Mouse (Mus musculus): Measurements from ENCODE around the gene Olfr155. TPM values are rescaled to one million over a fixed set of nuclear protein-coding genes. Genes with fewer than 3 reads are reported as not detected.

The Olfr155 gene
- total RNA-seq (2018; cell fraction: chromatin; rRNA removed): not detected
- total RNA-seq (2018; cell fraction: cytosol; rRNA removed): not detected
- total RNA-seq (2018; cell fraction: nucleus; rRNA removed): not detected
- polyA plus RNA-seq (2018): not detected in 3 replicates

DNA sequence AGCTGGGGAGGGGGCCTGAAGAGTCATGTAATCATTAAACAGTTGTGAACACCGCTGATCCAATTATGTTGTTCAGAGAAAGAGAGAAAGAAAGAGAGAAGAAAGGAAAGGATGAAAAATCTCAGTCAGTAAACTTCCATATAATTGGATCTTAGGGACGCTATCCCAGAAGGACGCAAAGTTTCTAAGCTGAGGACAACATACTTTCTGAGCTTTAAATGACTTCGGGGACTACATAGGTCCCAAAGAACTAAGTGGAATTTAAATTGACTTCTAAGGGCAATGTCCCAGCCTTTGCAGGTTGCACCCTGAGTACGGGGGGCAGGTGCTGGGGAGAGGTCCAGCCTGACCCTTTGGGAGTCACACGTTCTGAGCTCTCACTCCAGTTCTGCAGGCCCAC is at the start of gene Olfr155:
Gene Olfr155, plus strand, starts transcription at position 301 of the 400 bp plus-strand sequence.
- H3K4me3 ChIP-seq (ENCODE audit: inconsistent target): no peak within 1 kb of the TSS
- H3K36me3 ChIP-seq (ENCODE audit: inconsistent target): no peaks in the 10 kb centered on the region
- no peak within 1 kb of the TSS for H3K27ac ChIP-seq
- no peaks in the 10 kb centered on the region for H3K79me2 ChIP-seq (ENCODE audit: inconsistent target)
- WGBS (ENCODE audit: missing documents): 97% methylated on average over 6 of the region's 6 CpGs

DNA sequence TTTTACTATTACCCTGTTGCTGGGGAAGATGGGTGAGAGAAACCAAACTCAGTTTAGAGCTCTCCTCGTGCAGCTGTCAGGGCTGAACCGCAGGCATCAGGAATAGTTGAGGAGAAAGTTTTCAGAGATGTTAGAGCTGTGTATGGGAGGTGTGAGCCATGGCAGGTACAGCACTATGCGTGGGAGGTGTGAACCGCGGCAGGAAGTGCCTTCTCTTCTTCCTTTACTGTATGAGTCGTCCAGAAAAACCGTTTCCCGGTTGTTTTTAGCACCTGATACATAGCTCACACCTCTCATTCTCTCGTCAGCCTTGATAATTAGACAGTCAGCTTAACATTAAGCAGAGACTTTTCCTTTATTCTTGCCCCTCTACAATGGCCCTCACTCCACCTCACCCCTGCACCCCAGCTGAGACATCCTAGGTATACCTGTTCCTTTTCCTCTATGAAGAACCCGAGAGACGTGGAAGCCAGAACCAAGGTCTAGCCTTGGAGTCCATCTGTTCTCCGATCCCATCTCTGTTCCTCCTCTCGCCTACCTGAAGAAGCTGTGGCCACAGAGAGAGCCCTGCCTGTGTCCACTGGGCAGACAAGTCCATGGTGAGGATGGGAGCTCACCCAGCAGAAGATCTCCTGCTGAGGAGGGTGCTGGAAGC is 28.3 kb upstream of the Olfr155 start:
- no peaks in the 10 kb centered on the region for H3K36me3 ChIP-seq (ENCODE audit: inconsistent target)
- 74% methylated on average over 13 of the region's 13 CpGs for WGBS (ENCODE audit: missing documents)
- no peak overlapping the region for H3K27ac ChIP-seq
- H3K4me3 ChIP-seq (ENCODE audit: inconsistent target): no peak overlapping the region
- no peaks in the 10 kb centered on the region for H3K79me2 ChIP-seq (ENCODE audit: inconsistent target)

DNA sequence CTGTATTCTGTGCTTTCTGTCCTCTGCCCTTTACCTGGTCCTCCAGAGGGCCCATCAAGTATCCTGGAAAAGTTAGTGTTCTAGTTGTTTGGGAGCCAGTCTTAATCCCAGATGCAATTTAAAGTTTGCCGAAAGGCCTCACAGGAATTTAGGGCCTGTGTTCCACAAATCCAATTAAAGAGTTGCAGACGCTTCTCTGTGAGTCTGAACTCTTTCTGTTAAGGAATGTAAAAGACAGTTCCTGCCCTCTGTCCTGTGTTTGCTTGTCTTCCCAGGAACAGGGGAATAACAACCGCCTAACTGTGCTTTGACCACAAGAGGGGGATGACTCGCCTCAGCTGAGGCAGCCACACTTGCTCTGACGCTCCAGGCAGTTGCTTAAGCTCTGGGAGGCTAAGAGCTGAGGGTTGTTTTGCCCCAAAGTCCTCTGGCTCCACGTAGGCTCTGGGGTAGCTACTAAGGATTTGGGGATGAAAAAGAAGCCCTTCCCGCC is 27.5 kb upstream of the Olfr155 start, which contains the start of gene Olfr156:
Gene Olfr156, minus strand, starts transcription at position 51 of the 493 bp plus-strand sequence.
- 44% methylated on average over 7 of the region's 7 CpGs for WGBS (ENCODE audit: missing documents)
- Histone ChIP-seq H3K36me3 (ENCODE audit: inconsistent target) (no peaks in the 10 kb centered on the region), H3K27ac (no peak within 1 kb of the TSS), H3K4me3 (ENCODE audit: inconsistent target) (no peak within 1 kb of the TSS), H3K79me2 (ENCODE audit: inconsistent target) (no peaks in the 10 kb centered on the region)

DNA sequence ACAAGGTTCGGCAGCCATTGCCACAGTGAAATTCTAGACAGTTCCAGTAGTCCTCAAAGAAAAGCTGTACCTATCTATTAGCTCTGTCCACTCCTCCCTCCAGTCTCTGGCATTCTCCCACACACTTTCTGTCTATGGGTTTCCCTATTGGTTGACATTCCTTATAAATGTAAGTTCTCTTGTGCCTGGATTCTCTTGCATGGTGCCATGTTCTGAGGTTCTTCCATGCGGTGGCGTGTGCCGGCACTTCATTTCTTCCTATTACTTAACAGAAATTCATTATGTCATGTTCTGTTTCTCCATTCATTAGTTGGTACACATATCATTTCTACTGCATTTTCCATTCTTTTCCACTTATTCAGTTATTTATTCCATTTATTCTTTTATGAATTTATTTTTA is 22.6 kb upstream of the Olfr155 start:
- Histone ChIP-seq H3K79me2 (ENCODE audit: inconsistent target) (no peaks in the 10 kb centered on the region), H3K27ac (no peak overlapping the region), H3K4me3 (ENCODE audit: inconsistent target) (no peak overlapping the region), H3K36me3 (ENCODE audit: inconsistent target) (no peaks in the 10 kb centered on the region)
- WGBS (ENCODE audit: missing documents): 88% methylated on average over 4 of the region's 4 CpGs

DNA sequence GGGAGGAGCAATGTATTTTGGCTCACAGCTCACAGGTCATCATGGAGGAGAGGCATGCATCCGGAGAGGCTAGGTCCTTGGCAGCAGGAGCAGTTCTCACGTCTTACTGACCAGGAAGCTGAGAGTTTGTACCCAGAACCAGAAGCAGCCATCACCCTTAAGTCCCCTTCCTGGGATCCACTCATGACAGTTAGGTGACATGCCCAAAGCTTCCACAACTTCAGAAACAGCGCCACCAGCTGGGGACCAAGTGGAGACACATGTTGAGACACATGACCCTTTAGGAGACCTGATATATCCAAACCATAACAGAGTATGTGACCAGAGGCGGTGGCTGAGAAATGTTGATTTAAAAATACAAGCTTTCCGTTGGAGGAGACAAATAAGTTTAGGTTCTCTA is 19.3 kb upstream of the Olfr155 start:
- H3K4me3 ChIP-seq (ENCODE audit: inconsistent target): no peak overlapping the region
- no peak overlapping the region for H3K27ac ChIP-seq
- H3K79me2 ChIP-seq (ENCODE audit: inconsistent target): no peaks in the 10 kb centered on the region
- H3K36me3 ChIP-seq (ENCODE audit: inconsistent target): no peaks in the 10 kb centered on the region
- 75% methylated on average over 5 of the region's 5 CpGs for WGBS (ENCODE audit: missing documents)

DNA sequence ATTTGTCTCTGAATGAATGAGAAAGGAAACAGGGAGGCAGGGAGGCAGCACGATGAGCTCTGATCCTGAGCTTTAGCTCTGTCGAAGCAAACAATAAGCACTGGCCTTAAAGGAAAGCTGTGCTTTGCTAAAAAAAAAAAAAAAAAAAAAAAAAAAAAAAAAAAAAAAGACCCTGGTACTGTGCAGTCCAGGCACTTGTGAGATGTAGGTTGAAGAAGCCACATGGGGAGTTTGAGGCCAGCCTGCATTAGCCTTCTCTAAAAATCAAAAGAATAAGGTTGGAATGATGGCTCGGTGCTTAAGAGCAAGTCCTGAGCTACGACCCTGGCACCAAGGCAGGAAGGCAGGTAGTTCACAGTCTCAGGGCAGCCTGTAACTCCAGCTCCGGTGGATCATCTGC is 17.6 kb upstream of the Olfr155 start:
- Histone ChIP-seq H3K27ac (no peak overlapping the region), H3K79me2 (ENCODE audit: inconsistent target) (no peaks in the 10 kb centered on the region), H3K4me3 (ENCODE audit: inconsistent target) (no peak overlapping the region), H3K36me3 (ENCODE audit: inconsistent target) (no peaks in the 10 kb centered on the region)
- WGBS (ENCODE audit: missing documents): 79% methylated on average over 4 of the region's 5 CpGs

DNA sequence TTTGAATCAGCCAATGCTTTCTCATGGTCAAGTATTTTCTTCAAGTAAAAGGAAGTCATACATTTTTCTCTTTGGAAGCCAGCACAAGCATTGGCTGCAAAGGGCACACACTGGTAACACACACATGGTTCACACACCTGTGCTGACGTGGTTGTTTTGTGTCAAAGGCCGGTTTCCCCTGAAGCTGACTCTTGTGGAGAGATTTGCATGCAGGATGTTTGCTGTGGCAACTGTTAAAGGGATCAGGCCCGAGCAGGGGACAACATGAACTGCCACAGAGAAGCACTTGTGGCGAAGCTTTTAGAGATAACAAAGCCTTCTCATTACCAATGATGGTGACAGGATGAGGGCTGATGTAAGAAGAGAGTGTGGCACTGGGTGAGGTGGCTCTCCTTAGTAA is 16.6 kb upstream of the Olfr155 start:
- H3K36me3 ChIP-seq (ENCODE audit: inconsistent target): no peaks in the 10 kb centered on the region
- no peak overlapping the region for H3K27ac ChIP-seq
- no peak overlapping the region for H3K4me3 ChIP-seq (ENCODE audit: inconsistent target)
- no peaks in the 10 kb centered on the region for H3K79me2 ChIP-seq (ENCODE audit: inconsistent target)
- 66% methylated on average over 4 of the region's 4 CpGs for WGBS (ENCODE audit: missing documents)

DNA sequence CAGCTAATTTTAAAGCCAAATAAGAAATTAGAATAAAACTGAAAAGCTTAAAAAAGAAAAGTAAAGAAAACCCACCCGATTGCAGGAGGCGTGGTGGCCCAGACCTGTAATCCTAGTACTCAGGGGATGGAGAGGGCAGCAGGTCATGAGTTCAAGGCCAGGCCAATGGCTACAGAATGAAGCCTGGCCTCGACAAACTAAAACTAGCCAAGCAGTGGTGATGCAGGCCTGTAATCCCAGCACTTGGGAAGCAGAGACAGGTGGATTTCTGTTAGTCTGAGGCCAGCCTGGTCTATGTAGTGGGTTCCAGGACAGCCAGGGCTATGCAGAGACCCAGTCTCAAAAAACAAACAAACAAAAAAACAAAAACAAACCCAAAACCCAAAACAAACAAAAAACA is 13.0 kb upstream of the Olfr155 start:
- Histone ChIP-seq H3K36me3 (ENCODE audit: inconsistent target) (no peaks in the 10 kb centered on the region), H3K27ac (no peak overlapping the region), H3K79me2 (ENCODE audit: inconsistent target) (no peaks in the 10 kb centered on the region), H3K4me3 (ENCODE audit: inconsistent target) (no peak overlapping the region)
- 89% methylated on average over 3 of the region's 3 CpGs for WGBS (ENCODE audit: missing documents)

DNA sequence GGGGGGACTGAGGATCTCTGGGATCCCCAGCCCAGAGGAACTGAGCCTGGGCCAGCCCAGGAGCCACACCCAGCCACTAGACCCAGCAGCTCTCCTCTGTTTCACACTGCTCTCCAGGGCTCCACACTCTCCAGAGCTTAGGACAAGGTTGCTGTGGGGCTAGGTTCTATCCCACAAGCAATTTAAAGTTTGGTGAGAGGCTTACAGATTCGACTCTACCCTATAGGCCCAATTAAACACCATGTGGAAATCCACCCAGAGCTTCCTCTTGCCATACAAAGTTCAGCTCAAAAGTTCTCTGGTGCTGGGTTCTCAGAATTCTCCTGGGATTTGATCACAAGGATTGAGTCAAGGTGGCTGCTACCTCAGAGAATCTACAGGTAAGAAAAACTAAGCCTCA is 11.3 kb upstream of the Olfr155 start, which contains the start of gene Olfr157:
Gene Olfr157, minus strand, starts transcription at position 101 of the 400 bp plus-strand sequence.
- Histone ChIP-seq H3K27ac (no peak within 1 kb of the TSS), H3K4me3 (ENCODE audit: inconsistent target) (no peak within 1 kb of the TSS), H3K79me2 (ENCODE audit: inconsistent target) (no peaks in the 10 kb centered on the region), H3K36me3 (ENCODE audit: inconsistent target) (no peaks in the 10 kb centered on the region)
- 88% methylated on average over 1 of the region's 1 CpGs for WGBS (ENCODE audit: missing documents)

DNA sequence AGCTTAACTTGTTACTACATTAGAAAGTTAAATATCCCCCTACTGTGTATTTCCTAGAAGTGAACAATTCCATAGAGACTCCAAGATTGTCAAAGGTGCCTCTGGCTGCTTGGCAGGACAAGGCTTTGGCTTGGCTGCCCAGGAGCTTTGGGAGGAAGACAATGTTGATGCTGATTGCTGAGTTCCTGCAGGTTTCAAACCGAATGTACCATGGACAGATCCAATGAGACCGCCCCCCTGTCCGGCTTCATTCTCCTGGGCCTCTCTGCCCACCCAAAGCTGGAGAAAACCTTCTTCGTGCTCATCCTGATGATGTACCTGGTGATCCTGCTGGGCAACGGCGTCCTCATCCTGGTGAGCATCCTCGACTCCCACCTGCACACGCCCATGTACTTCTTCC is 2.7 kb downstream of the Olfr155 start:
- no peaks in the 10 kb centered on the region for H3K79me2 ChIP-seq (ENCODE audit: inconsistent target)
- H3K36me3 ChIP-seq (ENCODE audit: inconsistent target): no peaks in the 10 kb centered on the region
- H3K27ac ChIP-seq: no peak overlapping the region
- H3K4me3 ChIP-seq (ENCODE audit: inconsistent target): no peak overlapping the region
- 65% methylated on average over 8 of the region's 8 CpGs for WGBS (ENCODE audit: missing documents)

DNA sequence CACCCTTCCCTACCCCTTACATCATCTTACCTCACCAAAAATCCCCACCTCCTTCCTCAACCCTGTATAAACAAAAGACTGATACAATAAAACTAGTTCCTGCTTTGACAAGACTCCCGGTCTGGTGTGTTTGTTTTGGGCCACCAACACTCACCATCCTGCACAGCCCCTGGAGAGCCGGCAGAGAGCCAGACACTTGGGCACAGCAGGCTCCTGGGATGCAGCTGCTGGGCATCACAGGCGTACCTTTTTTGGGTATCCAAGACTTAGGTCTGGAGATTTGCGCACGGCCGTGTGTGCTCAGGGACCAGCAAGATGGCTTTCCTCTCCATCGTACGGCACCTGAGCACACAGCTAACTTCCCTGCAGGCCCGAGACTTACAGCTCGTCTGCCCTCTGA is 8.5 kb downstream of the Olfr155 start:
- Histone ChIP-seq H3K27ac (no peak overlapping the region), H3K36me3 (ENCODE audit: inconsistent target) (no peaks in the 10 kb centered on the region), H3K4me3 (ENCODE audit: inconsistent target) (no peak overlapping the region), H3K79me2 (ENCODE audit: inconsistent target) (no peaks in the 10 kb centered on the region)
- WGBS (ENCODE audit: missing documents): 94% methylated on average over 10 of the region's 10 CpGs

DNA sequence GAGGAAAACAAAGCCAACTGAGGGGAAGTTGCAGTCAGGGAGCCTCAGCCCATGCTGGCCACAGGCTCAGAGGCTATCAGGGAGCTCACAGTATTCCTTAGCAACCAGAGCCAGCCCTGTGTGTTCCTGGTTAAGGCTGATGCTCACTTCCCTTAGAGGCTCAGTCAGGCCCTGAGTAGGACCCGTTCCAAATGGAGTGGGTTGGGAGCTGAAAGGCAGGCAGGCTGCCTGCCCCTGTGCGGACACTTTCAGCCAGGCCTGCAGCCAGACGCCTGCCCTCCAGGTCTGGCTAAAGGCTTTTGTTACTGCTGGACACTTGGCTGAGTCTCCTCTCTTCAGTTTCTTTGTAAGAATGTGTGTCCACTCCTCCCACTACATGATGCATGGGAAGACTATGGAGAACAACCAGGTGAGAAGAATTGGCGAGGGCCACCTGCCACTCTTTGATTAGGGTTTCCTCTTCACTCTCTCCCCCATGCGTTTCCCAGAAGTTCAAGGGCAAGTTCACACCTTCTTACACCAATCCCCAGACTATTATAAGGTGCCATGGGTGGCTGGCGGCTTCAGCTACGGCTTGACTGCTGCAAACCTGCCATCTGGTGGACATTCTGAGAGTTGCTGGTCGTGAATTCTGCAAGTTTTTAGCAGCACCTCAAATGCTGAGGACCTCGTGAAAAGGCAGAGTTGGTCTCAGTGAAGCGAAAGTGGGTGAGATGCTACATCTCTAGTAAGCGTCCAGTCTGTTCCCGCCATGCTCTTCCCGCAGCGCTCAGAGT is 9.6 kb downstream of the Olfr155 start:
- Histone ChIP-seq H3K36me3 (ENCODE audit: inconsistent target) (no peaks in the 10 kb centered on the region), H3K27ac (no peak overlapping the region), H3K79me2 (ENCODE audit: inconsistent target) (no peaks in the 10 kb centered on the region), H3K4me3 (ENCODE audit: inconsistent target) (no peak overlapping the region)
- 29% methylated on average over 14 of the region's 14 CpGs for WGBS (ENCODE audit: missing documents)

DNA sequence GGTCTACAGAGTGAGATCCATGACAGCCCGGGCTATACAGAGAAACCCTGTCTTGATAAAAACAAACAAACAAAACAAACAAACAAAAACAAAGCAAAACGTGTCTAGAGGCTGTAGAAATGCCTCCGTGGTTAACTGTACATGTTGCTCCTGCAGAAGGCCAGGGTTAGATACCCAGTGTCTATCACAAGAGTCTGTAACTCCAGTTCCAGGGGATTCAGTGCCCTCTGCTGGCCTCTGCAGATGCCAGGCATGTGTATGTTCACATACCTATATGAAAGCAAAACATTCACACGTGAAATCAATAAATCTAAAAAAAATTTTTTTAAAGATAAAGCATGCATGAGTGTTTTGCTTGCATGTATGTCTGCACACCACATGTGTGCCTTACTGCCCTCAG is 11.9 kb downstream of the Olfr155 start:
- no peaks in the 10 kb centered on the region for H3K79me2 ChIP-seq (ENCODE audit: inconsistent target)
- H3K4me3 ChIP-seq (ENCODE audit: inconsistent target): no peak overlapping the region
- no peak overlapping the region for H3K27ac ChIP-seq
- no peaks in the 10 kb centered on the region for H3K36me3 ChIP-seq (ENCODE audit: inconsistent target)
- WGBS (ENCODE audit: missing documents): 74% methylated on average over 4 of the region's 4 CpGs

DNA sequence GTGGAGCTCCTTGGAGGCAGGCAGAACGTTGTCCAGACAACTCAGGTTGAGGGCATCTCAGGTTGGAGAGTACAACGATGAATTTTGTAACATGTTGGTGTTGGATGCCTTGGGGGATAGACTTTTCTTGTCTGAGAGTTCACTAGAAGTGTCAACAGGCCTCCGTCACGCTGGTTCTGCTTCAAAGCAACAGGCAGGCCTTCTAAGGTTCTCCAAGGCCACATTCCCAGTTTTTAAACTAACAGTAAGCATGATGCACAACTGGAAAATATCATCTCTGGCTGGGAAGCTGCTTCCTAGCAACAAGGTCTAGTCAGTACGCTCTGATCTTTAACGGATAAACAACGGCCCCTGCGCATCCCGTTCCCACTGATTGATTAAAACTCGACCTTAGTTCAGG is 18.5 kb downstream of the Olfr155 start:
- H3K27ac ChIP-seq: no peak overlapping the region
- no peaks in the 10 kb centered on the region for H3K79me2 ChIP-seq (ENCODE audit: inconsistent target)
- H3K4me3 ChIP-seq (ENCODE audit: inconsistent target): no peak overlapping the region
- 87% methylated on average over 10 of the region's 10 CpGs for WGBS (ENCODE audit: missing documents)
- no peaks in the 10 kb centered on the region for H3K36me3 ChIP-seq (ENCODE audit: inconsistent target)

DNA sequence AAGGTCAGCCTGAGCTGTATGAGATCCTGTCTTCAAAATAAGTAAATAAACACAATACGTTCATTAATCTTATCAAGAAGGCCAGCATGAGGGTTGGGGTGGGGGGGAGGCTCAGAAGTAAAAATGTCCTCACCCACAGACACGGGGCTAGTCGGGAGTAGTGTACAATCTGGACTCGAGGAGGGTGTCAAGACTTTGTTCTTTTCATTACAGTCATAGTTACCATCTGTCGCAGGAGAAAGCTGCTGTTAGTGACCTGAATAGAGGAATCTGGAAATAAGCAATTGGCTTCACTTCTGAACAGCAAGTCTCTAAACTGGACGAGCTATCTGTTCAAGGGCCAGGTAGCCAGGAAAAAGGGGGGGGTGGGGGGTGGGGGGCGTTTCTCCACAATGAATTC is 23.1 kb downstream of the Olfr155 start:
- H3K4me3 ChIP-seq (ENCODE audit: inconsistent target): no peak overlapping the region

More for the DNA sequence above, 23.1 kb downstream of the Olfr155 start:
- Histone ChIP-seq H3K79me2 (ENCODE audit: inconsistent target) (no peaks in the 10 kb centered on the region), H3K27ac (no peak overlapping the region), H3K36me3 (ENCODE audit: inconsistent target) (no peaks in the 10 kb centered on the region)
- WGBS (ENCODE audit: missing documents): 56% methylated on average over 7 of the region's 7 CpGs

Data from macrophage (primary cell).